Mouse (Mus musculus) layer of hippocampus, adult 9-11 months (tissue): ENCODE measurements at regions not wholly inside any gene's neighbourhood (a gene's known extent, or its start where the extent isn't known, plus 50 kb on each side); places are given as distances from the start of the nearest gene placed in this dataset.
A peak's percentile ranks its signal among the peaks of the same experiment; 100 is the strongest.

Experiments
- DNase-seq: peaks from one replicate; pipeline ENCODE4 v3.0.0; 2022

- DNase-seq, result no peak
Measured at GRCm38 (mm10) chr3:41353021-41353420, 202.5 kb upstream of the Jade1 start.

GRCm38 (mm10) chr3:41351786-41352185 lies 203.7 kb upstream of the Jade1 start:
- no peak for DNase-seq

- DNase-seq, result no peak
Measured at GRCm38 (mm10) chr3:41351091-41351685, 204.3 kb upstream of the Jade1 start.

GRCm38 (mm10) chr3:41350331-41350730 lies 205.2 kb upstream of the Jade1 start:
- DNase-seq, result no peak

GRCm38 (mm10) chr3:41348795-41349194 lies 206.7 kb upstream of the Jade1 start:
- peak; percentile 10 for DNase-seq

- DNase-seq, result no peak
Measured at GRCm38 (mm10) chr3:41346863-41347262, 208.7 kb upstream of the Jade1 start.

- DNase-seq, result no peak
Measured at GRCm38 (mm10) chr3:41343431-41343830, 212.1 kb upstream of the Jade1 start.

- DNase-seq, result no peak
Measured at GRCm38 (mm10) chr3:41332481-41332880, 223.1 kb upstream of the Jade1 start.

- DNase-seq, result no peak
Measured at GRCm38 (mm10) chr3:41330356-41330755, 225.2 kb upstream of the Jade1 start.

- DNase-seq, result no peak
Measured at GRCm38 (mm10) chr3:41328828-41329227, 226.7 kb upstream of the Jade1 start.

- DNase-seq, result no peak
Measured at GRCm38 (mm10) chr3:41326211-41327104, 229.1 kb upstream of the Jade1 start.

- no peak for DNase-seq
Measured at GRCm38 (mm10) chr3:41321808-41322207, 233.7 kb upstream of the Jade1 start.

- no peak for DNase-seq
Measured at GRCm38 (mm10) chr3:41319214-41319856, 236.2 kb upstream of the Jade1 start.

GRCm38 (mm10) chr3:41318232-41319131 lies 235.6 kb upstream of the Pgrmc2 start:
- DNase-seq, result no peak

GRCm38 (mm10) chr3:41317170-41317569 lies 234.3 kb upstream of the Pgrmc2 start:
- no peak for DNase-seq

- DNase-seq, result no peak
Measured at GRCm38 (mm10) chr3:41312492-41312891, 229.6 kb upstream of the Pgrmc2 start.

- no peak for DNase-seq
Measured at GRCm38 (mm10) chr3:41307400-41308028, 224.7 kb upstream of the Pgrmc2 start.

- DNase-seq, result no peak
Measured at GRCm38 (mm10) chr3:41302805-41303204, 220.0 kb upstream of the Pgrmc2 start.

GRCm38 (mm10) chr3:41298776-41299175 lies 215.9 kb upstream of the Pgrmc2 start:
- no peak for DNase-seq

GRCm38 (mm10) chr3:41296152-41296809 lies 213.4 kb upstream of the Pgrmc2 start:
- DNase-seq, result no peak

- no peak for DNase-seq
Measured at GRCm38 (mm10) chr3:41295150-41295549, 212.3 kb upstream of the Pgrmc2 start.
